Mouse (Mus musculus): ENCODE measurements around the gene Scaper. TPM values are rescaled to one million over a fixed set of nuclear protein-coding genes. Genes with fewer than 3 reads are reported as not detected.

The Scaper gene
- polyA plus RNA-seq, 1 experiment from 2014 or later, result 33.5 TPM

DNA sequence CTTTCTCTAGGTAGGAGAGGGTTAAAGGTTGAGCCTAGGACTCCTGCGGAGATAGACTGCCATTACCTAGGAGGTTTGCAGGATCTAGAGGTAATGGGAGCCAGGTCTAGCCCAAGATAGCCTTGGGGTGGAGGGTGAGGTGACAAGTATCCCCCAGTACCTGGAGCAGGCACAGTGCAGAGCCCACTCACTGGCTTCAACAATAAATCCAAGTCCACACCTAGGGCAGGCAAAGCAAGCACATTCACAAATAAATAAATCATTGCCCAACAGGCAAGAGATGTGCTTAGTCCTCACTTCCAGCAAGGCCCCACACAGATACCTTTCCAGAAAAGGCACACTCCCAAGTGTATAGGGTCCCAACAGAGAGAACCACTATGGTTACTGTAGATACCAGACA is 398.9 kb downstream of the Scaper start:
- no peak for ATAC-seq
- 4% methylated on average over 1 of the region's 1 CpGs for WGBS
- no peak overlapping the region for H3K4me2 ChIP-seq (ENCODE audit: low read length)
- no peaks in the 10 kb centered on the region for H3K36me3 ChIP-seq (ENCODE audit: control insufficient read depth, insufficient read depth, low read length)
- no peak overlapping the region for H3K27ac ChIP-seq (ENCODE audit: low read depth, low read length)
- peaks cover 51% of the 10 kb centered on the region for H3K27me3 ChIP-seq (replicated peaks; ENCODE audit: control insufficient read depth, insufficient read depth, low read length)
- no peak overlapping the region for H3K9ac ChIP-seq (ENCODE audit: low read depth, low read length)
- H3K9me3 ChIP-seq (ENCODE audit: control insufficient read depth, low read length), result no peaks in the 10 kb centered on the region
- peaks cover 13% of the 10 kb centered on the region for H3K4me1 ChIP-seq (ENCODE audit: control insufficient read depth, insufficient read depth, low read depth, low read length)
- H3K4me3 ChIP-seq (ENCODE audit: low read length), result no peak overlapping the region

DNA sequence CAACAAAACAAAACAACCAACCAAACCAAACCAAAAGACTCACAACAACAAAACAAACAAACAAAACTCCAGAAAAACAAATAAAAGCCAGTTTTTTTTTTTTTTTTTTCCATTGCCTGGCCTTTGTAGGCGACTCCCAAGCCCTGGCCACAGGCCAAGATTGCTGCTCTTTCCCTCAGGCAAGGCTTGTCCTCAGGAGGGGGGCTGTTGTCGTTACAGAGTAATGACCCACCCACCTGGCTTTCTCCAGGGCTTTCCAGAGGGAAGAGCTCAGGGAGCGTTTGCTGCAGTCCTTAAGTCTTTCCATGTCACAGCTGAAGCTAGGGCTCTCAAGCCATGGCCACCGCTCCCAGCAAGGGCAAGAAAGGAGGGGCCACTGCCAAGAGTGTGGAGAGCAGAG is 399.5 kb downstream of the Scaper start, which contains the start of gene Isl2:
Gene Isl2 (plus strand): TSS at position 296 of the 400 bp plus-strand sequence.
- 4% methylated on average over 4 of the region's 4 CpGs for WGBS
- H3K36me3 ChIP-seq (ENCODE audit: control insufficient read depth, insufficient read depth, low read length), result no peaks in the 10 kb centered on the region
- peaks cover 13% of the 10 kb centered on the region for H3K4me1 ChIP-seq (ENCODE audit: control insufficient read depth, insufficient read depth, low read depth, low read length)
- no peak within 1 kb of the TSS for H3K9ac ChIP-seq (ENCODE audit: low read depth, low read length)
- H3K9me3 ChIP-seq (ENCODE audit: control insufficient read depth, low read length), result no peaks in the 10 kb centered on the region
- ATAC-seq, result no peak
- no peak within 1 kb of the TSS for H3K4me2 ChIP-seq (ENCODE audit: low read length)
- H3K27ac ChIP-seq (ENCODE audit: low read depth, low read length), result no peak within 1 kb of the TSS
- H3K27me3 ChIP-seq (replicated peaks; ENCODE audit: control insufficient read depth, insufficient read depth, low read length), result peaks cover 48% of the 10 kb centered on the region
- H3K4me3 ChIP-seq (ENCODE audit: low read length), result no peak within 1 kb of the TSS

DNA sequence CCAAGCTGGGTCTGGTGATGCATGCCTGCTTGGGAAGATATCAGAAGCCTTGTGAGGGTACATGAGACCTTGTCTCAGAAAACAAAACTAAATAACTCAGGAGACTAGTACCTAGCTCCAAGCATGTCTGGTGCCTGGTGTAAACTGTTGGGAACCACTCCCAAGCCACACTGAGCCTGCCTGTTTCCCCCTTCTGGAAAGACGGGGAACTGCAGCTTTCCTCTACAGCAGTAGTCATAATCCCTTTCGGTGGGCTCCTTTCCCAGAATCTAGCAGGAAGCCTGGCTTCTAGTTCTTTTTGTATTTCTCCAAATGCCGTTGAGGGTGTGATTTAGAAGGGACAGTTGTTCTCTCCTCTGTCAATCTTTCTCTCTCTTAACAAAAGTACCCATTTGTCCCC is 402.0 kb downstream of the Scaper start:
- Histone ChIP-seq H3K36me3 (ENCODE audit: control insufficient read depth, insufficient read depth, low read length) (no peaks in the 10 kb centered on the region), H3K27ac (ENCODE audit: low read depth, low read length) (no peak overlapping the region), H3K4me1 (ENCODE audit: control insufficient read depth, insufficient read depth, low read depth, low read length) (peaks cover under 1% of the 10 kb centered on the region), H3K4me2 (ENCODE audit: low read length) (no peak overlapping the region), H3K4me3 (ENCODE audit: low read length) (no peak overlapping the region), H3K9ac (ENCODE audit: low read depth, low read length) (no peak overlapping the region), H3K27me3 (replicated peaks; ENCODE audit: control insufficient read depth, insufficient read depth, low read length) (peaks cover 35% of the 10 kb centered on the region), H3K9me3 (ENCODE audit: control insufficient read depth, low read length) (no peaks in the 10 kb centered on the region)
- WGBS, result 11% methylated on average over 3 of the region's 3 CpGs
- no peak for ATAC-seq

- H3K9ac ChIP-seq (ENCODE audit: low read depth, low read length), result no peak overlapping the region
- H3K27me3 ChIP-seq (replicated peaks; ENCODE audit: control insufficient read depth, insufficient read depth, low read length), result peaks cover 6% of the 10 kb centered on the region
- H3K27ac ChIP-seq (ENCODE audit: low read depth, low read length), result no peak overlapping the region
- no peaks in the 10 kb centered on the region for H3K4me1 ChIP-seq (ENCODE audit: control insufficient read depth, insufficient read depth, low read depth, low read length)
- WGBS, result 44% methylated on average over 4 of the region's 4 CpGs
- no peak overlapping the region for H3K4me2 ChIP-seq (ENCODE audit: low read length)
- H3K36me3 ChIP-seq (ENCODE audit: control insufficient read depth, insufficient read depth, low read length), result no peaks in the 10 kb centered on the region
- ATAC-seq, result no peak
- H3K9me3 ChIP-seq (ENCODE audit: control insufficient read depth, low read length), result no peaks in the 10 kb centered on the region
- no peak overlapping the region for H3K4me3 ChIP-seq (ENCODE audit: low read length)
These were observed 412.2 kb downstream of the Scaper start for GRCm38 (mm10) chr9:55525716-55526115.

DNA sequence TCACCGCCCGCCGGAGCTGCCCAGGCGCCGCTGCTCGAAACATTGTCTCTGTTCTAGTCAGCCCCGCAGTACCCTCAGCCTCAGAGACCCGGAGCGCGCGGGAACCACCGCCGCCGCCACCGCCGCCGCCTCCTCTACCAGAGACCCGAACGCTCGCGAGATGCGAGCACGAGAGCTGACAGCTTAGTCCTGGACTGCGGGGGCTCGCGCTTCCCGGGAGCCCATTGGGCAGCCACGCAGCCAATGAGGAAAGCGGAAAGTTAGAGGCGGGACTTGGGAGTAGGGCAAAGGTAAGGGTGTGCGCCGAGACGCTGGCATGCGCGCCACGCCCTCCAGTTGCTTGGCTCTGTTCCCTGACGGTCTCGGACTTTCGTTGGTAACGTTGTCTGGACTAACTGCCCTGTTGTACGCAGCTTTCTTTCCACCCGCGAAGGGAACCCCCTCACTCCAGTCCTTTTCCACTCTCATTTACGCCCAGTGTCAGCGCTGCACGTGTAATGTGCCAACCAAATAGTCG is 425.8 kb downstream of the Scaper start, which contains the start of gene Etfa:
Gene Etfa (minus strand): TSS at position 217 of the 517 bp plus-strand sequence.
- Histone ChIP-seq H3K9me3 (ENCODE audit: control insufficient read depth, low read length) (no peaks in the 10 kb centered on the region), H3K27ac (ENCODE audit: low read depth, low read length) (peak within 1 kb of the TSS; percentile 76), H3K4me1 (ENCODE audit: control insufficient read depth, insufficient read depth, low read depth, low read length) (peaks cover 12% of the 10 kb centered on the region), H3K36me3 (ENCODE audit: control insufficient read depth, insufficient read depth, low read length) (no peaks in the 10 kb centered on the region), H3K4me3 (ENCODE audit: low read length) (peak within 1 kb of the TSS; percentile 62), H3K9ac (ENCODE audit: low read depth, low read length) (peak within 1 kb of the TSS; percentile 77), H3K27me3 (replicated peaks; ENCODE audit: control insufficient read depth, insufficient read depth, low read length) (peaks cover 10% of the 10 kb centered on the region), H3K4me2 (ENCODE audit: low read length) (peak within 1 kb of the TSS; percentile 94)
- peak; percentile 100 for ATAC-seq
- 0% methylated on average over 41 of the region's 47 CpGs for WGBS

DNA sequence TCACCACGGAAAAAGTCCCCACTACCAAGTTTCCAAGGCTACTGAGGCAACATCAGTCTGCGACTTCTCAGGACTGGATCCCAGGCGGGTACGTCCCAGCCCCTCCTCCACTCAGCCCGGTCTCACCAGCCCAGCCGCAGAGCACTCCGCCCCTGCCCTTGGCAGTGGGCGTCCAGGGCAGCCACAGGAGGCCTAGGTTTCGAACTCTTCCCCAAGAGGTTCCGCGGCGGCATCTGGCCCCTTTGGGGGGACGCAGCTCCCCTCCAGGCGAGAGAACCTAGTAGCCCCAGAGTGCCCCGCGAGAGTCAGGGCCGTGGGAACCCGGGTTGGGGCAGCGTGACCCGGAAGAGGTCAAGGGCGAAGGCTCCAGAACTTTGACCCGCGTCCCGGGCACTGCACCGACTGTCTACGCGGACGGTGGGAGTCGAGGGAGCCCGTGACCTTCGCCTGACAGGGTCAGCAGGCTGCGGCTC is 426.4 kb downstream of the Scaper start:
- Histone ChIP-seq H3K4me2 (ENCODE audit: low read length) (peak overlapping the region; percentile 94), H3K27ac (ENCODE audit: low read depth, low read length) (peak overlapping the region; percentile 76), H3K9ac (ENCODE audit: low read depth, low read length) (peak overlapping the region; percentile 77), H3K4me1 (ENCODE audit: control insufficient read depth, insufficient read depth, low read depth, low read length) (peaks cover 12% of the 10 kb centered on the region), H3K36me3 (ENCODE audit: control insufficient read depth, insufficient read depth, low read length) (no peaks in the 10 kb centered on the region), H3K4me3 (ENCODE audit: low read length) (peak overlapping the region; percentile 62), H3K27me3 (replicated peaks; ENCODE audit: control insufficient read depth, insufficient read depth, low read length) (peaks cover 10% of the 10 kb centered on the region), H3K9me3 (ENCODE audit: control insufficient read depth, low read length) (no peaks in the 10 kb centered on the region)
- under 1% methylated on average over 30 of the region's 32 CpGs for WGBS
- peak; percentile 76 for ATAC-seq

- H3K9ac ChIP-seq (ENCODE audit: low read depth, low read length), result no peak overlapping the region
- H3K4me1 ChIP-seq (ENCODE audit: control insufficient read depth, insufficient read depth, low read depth, low read length), result peaks cover 12% of the 10 kb centered on the region
- H3K27me3 ChIP-seq (replicated peaks; ENCODE audit: control insufficient read depth, insufficient read depth, low read length), result peaks cover 10% of the 10 kb centered on the region
- no peak overlapping the region for H3K27ac ChIP-seq (ENCODE audit: low read depth, low read length)
- ATAC-seq, result no peak
- no peaks in the 10 kb centered on the region for H3K36me3 ChIP-seq (ENCODE audit: control insufficient read depth, insufficient read depth, low read length)
- H3K4me3 ChIP-seq (ENCODE audit: low read length), result no peak overlapping the region; the same call in 1 of the 2 replicates
- no peaks in the 10 kb centered on the region for H3K9me3 ChIP-seq (ENCODE audit: control insufficient read depth, low read length)
- WGBS, result 78% methylated on average over 10 of the region's 10 CpGs
- H3K4me2 ChIP-seq (ENCODE audit: low read length), result peak overlapping the region; percentile 94
These were observed 427.2 kb downstream of the Scaper start for GRCm38 (mm10) chr9:55510651-55511235.

- no peak overlapping the region for H3K4me3 ChIP-seq (ENCODE audit: low read length)
- peaks cover 10% of the 10 kb centered on the region for H3K27me3 ChIP-seq (replicated peaks; ENCODE audit: control insufficient read depth, insufficient read depth, low read length)
- no peak overlapping the region for H3K27ac ChIP-seq (ENCODE audit: low read depth, low read length)
- H3K4me2 ChIP-seq (ENCODE audit: low read length), result no peak overlapping the region
- no peak for ATAC-seq
- WGBS, result 94% methylated on average over 1 of the region's 1 CpGs
- H3K4me1 ChIP-seq (ENCODE audit: control insufficient read depth, insufficient read depth, low read depth, low read length), result peaks cover 12% of the 10 kb centered on the region
- no peaks in the 10 kb centered on the region for H3K36me3 ChIP-seq (ENCODE audit: control insufficient read depth, insufficient read depth, low read length)
- H3K9ac ChIP-seq (ENCODE audit: low read depth, low read length), result no peak overlapping the region
- no peaks in the 10 kb centered on the region for H3K9me3 ChIP-seq (ENCODE audit: control insufficient read depth, low read length)
These were observed 428.2 kb downstream of the Scaper start for GRCm38 (mm10) chr9:55509731-55510130.

DNA sequence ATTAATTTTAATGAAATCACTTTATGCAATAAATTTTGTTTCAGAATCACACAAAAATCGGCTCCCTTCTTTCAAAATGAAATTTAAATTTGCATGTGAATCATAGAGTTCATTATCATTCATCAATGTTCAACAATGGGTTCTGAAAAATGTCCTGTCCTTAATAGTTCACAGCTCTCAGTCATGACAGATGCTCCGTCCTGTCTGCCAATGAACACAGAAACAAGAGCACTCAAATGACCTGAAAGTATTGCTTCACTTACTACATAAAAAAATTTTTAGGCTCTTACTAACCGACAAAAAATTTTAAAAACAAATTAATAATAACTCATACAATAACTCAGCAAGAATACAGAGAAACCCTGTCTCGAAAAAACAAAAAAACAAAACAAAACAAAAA is 429.2 kb downstream of the Scaper start:
- no peak overlapping the region for H3K27ac ChIP-seq (ENCODE audit: low read depth, low read length)
- ATAC-seq, result no peak
- no peak overlapping the region for H3K9ac ChIP-seq (ENCODE audit: low read depth, low read length)
- H3K4me2 ChIP-seq (ENCODE audit: low read length), result no peak overlapping the region
- no peaks in the 10 kb centered on the region for H3K36me3 ChIP-seq (ENCODE audit: control insufficient read depth, insufficient read depth, low read length)
- peaks cover 5% of the 10 kb centered on the region for H3K27me3 ChIP-seq (replicated peaks; ENCODE audit: control insufficient read depth, insufficient read depth, low read length)
- H3K4me3 ChIP-seq (ENCODE audit: low read length), result no peak overlapping the region
- peaks cover 12% of the 10 kb centered on the region for H3K4me1 ChIP-seq (ENCODE audit: control insufficient read depth, insufficient read depth, low read depth, low read length)
- WGBS, result 53% methylated on average over 4 of the region's 4 CpGs
- no peaks in the 10 kb centered on the region for H3K9me3 ChIP-seq (ENCODE audit: control insufficient read depth, low read length)
